Mouse (Mus musculus) liver, adult 2 months (tissue): ENCODE data around the gene Kcnt2. TPM values are rescaled to one million over a fixed set of nuclear protein-coding genes. Genes with fewer than 3 reads are reported as not detected.

Experiments
- DNase-seq: peaks from one replicate; pipeline ENCODE4 v3.0.0-alpha.2; 2011; ENCODE audit warnings: low read depth, low spot score; ENCODE audit errors: extremely low read depth
- H3K27ac ChIP-seq: fragments of 200-500 bp; replicated peaks from 2 replicates; pipeline ENCODE4 v1.5.1; 2012; ENCODE audit warnings: low read depth, mild to moderate bottlenecking, control low read depth, inconsistent platforms, low read length; ENCODE audit not compliant: insufficient read depth
- H3K27me3 ChIP-seq: fragments of 200-500 bp; 2 replicates; pipeline ENCODE4 v1.6.1; 2012; ENCODE audit warnings: mild to moderate bottlenecking, moderate library complexity, low read length, inconsistent platforms; ENCODE audit not compliant: control insufficient read depth, insufficient read depth
- H3K36me3 ChIP-seq: fragments of 200-500 bp; 2 replicates; pipeline ENCODE4 v1.6.1; 2012; ENCODE audit warnings: low read length, inconsistent platforms; ENCODE audit not compliant: control insufficient read depth, insufficient read depth
- H3K4me1 ChIP-seq: fragments of 200-500 bp; 2 replicates; pipeline ENCODE4 v1.6.1; 2011; ENCODE audit warnings: low read length; ENCODE audit not compliant: control insufficient read depth, insufficient read depth
- H3K4me3 ChIP-seq: fragments of 200-500 bp; 2 replicates; pipeline ENCODE4 v1.5.1; 2011; ENCODE audit warnings: low read depth, mild to moderate bottlenecking, control low read depth, low read length, moderate library complexity; ENCODE audit not compliant: insufficient read depth
- H3K79me2 ChIP-seq: fragments of 200-500 bp; 2 replicates; pipeline ENCODE4 v1.6.1; 2012; ENCODE audit warnings: inconsistent platforms, mild to moderate bottlenecking, low read length, moderate library complexity; ENCODE audit not compliant: control insufficient read depth, insufficient read depth
- H3K9ac ChIP-seq: fragments of 200-500 bp; 2 replicates; pipeline ENCODE4 v1.6.1; 2012; ENCODE audit warnings: low read depth, mild to moderate bottlenecking, control low read depth, inconsistent platforms, low read length
- CTCF ChIP-seq: fragments of 200-500 bp; IDR thresholded peaks from 2 replicates; pipeline ENCODE4 v1.5.1; 2011; ENCODE audit warnings: low read depth, low read length, control low read depth
- POLR2A ChIP-seq: fragments of 200-500 bp; IDR thresholded peaks from 2 replicates; pipeline ENCODE4 v1.6.1; 2011; ENCODE audit warnings: low read length, control low read depth; ENCODE audit not compliant: insufficient read depth; ENCODE audit errors: extremely low read depth
- WGBS: fragments of 180-500 bp; shearing (Covaris S2); methylation state at CpG from one replicate; pipeline ENCODE4 v1.1.7; 2018; 5-methylcytosine and 5-hydroxymethylcytosine counted together
- polyA plus RNA-seq: library from polyadenylated mRNA; depleted of rRNA; stranded (reverse); fragments of >200 nt; gene quantifications from 2 replicates; pipeline ENCODE4 v1.2.3, GENCODE M21; 2012; rRNA removed
- total RNA-seq: library from RNA; depleted of rRNA; stranded (reverse); fragments of >200 nt; gene quantifications from 2 replicates; pipeline ENCODE4 v1.2.3, GENCODE M21; 2014; rRNA removed

Kcnt2 gene
- total and polyA plus RNA-seq, 2 experiments, result 0.18 to 0.83 TPM

DNA sequence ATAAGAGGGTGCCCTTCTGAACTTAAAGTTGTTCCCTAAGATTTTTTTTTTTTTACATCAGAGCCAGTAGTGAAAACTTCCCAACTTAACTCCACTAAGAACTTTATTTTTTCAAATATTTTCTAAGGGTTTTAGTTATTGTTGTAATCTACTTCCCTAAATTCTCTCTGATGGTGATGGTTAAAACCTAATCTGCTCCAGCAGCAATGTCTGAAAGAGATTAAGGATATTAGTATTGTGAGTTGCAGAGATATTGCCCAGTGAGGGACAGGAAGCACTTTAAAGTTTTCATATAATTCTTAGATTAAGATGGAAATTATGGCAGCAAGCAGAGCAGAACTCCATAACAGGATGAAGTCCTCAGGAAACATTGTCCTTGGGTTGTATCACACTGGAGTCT, 372.2 kb downstream of the Kcnt2 start:
- H3K4me1 ChIP-seq, result no peaks in the 10 kb centered on the region
- H3K27ac ChIP-seq, result no peak overlapping the region
- TF ChIP-seq POLR2A (no peak), CTCF (no peak)
- H3K9ac ChIP-seq, result no peak overlapping the region
- no peaks in the 10 kb centered on the region for H3K36me3 ChIP-seq
- no peaks in the 10 kb centered on the region for H3K79me2 ChIP-seq
- H3K4me3 ChIP-seq, result no peak overlapping the region
- no peaks in the 10 kb centered on the region for H3K27me3 ChIP-seq
- DNase-seq, result no peak

DNA sequence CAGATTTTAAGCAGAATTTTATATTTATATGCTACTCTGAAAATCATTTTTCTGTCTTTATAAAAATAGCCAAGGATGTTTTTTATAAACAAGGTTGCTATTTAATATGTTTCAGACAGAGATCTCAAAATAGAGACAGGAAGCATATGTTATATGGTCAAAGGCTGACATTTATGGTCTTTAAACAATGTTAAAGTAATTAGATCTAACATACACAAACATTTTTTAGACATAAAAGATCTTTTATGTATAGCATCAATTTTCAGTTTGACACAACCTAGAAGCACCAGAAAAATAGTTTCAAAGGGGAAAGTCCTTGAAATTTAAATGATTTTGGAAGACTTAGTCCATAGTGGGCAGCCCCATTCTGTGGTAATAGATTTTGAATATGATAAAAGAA, 379.0 kb downstream of the Kcnt2 start:
- H3K27ac ChIP-seq, result no peak overlapping the region
- H3K36me3 ChIP-seq, result no peaks in the 10 kb centered on the region
- H3K79me2 ChIP-seq, result no peaks in the 10 kb centered on the region
- no peak for TF ChIP-seq POLR2A
- no peak for TF ChIP-seq CTCF
- H3K27me3 ChIP-seq, result no peaks in the 10 kb centered on the region
- no peak for DNase-seq
- no peaks in the 10 kb centered on the region for H3K4me1 ChIP-seq
- no peak overlapping the region for H3K4me3 ChIP-seq
- no peak overlapping the region for H3K9ac ChIP-seq

DNA sequence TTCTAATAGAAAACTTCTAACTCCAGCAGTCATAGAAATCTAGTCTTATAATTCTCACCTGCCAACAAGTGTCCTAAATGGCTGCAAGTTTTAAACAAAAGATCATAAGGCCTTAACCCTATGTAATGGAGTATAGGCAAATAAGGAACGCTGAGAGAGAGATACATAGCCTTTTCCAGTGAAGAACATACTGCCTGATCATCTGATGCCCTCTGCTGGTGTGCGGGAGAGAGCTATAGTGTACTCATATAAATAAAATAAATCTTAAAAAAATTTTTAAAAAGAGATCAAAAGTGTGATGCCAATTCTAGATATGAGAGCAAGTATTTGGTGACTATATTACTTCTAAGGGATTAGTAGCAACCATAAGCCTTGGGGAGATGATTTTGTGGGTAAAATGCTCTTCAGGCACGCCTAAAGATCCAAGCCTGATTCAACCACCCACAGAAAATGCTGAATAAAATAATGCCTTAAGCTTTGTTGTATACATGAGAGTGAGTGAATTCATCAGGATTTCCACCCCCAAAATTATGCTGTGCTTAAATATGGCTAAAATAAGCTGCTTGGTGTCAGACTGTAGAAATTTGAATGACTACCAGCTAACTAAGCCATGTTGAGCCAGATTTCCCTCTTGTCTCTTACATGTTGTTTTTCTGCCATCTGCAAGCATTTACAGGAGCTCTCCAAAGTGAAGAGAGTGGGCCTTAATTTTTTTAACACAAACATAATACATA, 413.8 kb downstream of the Kcnt2 start:
- no peak overlapping the region for H3K4me3 ChIP-seq
- H3K36me3 ChIP-seq, result no peaks in the 10 kb centered on the region
- no peaks in the 10 kb centered on the region for H3K27me3 ChIP-seq
- no peak overlapping the region for H3K27ac ChIP-seq
- H3K79me2 ChIP-seq, result no peaks in the 10 kb centered on the region
- no peak overlapping the region for H3K9ac ChIP-seq
- DNase-seq, result no peak
- WGBS, result 59% methylated on average over 3 of the region's 3 CpGs
- no peaks in the 10 kb centered on the region for H3K4me1 ChIP-seq
- TF ChIP-seq CTCF (no peak), POLR2A (no peak)

DNA sequence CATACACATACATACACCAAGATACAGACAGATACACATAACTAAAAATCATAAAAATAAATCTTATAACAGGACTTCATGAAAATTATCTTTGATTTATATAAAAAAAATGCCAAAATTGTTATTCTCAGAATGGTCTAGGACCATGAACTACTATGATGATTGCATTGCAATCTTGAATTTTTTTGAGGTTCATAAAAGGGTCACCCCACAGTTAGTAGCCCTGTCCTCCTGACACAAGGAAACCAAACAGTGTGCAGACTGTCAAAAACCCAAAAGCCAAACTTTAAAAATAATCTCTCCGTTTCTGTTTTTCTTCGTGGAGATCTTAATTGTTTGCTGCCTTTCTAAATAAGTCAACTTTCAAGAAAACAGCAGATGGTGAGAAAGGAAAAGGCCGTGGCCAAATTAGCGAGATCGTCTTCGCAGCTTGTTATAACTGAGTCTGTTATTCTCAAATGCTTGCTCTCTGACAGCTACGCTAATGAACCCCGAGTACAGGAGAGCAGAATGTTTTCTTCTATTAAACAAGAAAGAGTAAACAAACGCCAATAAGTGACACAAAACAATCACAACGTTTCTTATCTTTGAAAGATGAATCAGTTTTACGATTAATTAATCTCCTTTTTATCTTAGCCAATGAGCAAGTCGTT, 414.9 kb downstream of the Kcnt2 start:
- H3K27me3 ChIP-seq, result no peaks in the 10 kb centered on the region
- WGBS, result 49% methylated on average over 12 of the region's 12 CpGs

DNA sequence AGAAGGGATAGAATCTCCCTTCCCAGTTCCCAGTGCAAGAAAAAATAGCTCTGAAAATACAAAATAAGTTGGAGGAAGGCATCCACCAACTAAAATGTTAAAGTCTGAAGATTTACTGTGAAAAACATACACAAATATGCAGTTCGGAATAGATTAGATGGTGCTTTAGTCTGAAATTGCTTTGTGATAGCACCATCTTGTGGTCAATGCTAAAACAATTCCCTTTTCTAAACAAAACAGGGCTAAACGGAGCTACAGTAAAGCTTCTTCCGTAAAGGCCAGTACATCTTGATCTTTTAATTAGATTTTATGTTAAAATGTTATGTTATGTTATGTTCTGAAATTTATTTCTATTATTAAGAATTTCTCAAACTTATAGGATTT, 415.4 kb downstream of the Kcnt2 start:
- Histone ChIP-seq H3K36me3 (no peaks in the 10 kb centered on the region), H3K27ac (no peak overlapping the region), H3K79me2 (no peaks in the 10 kb centered on the region), H3K4me1 (no peaks in the 10 kb centered on the region), H3K9ac (no peak overlapping the region), H3K27me3 (no peaks in the 10 kb centered on the region), H3K4me3 (no peak overlapping the region)
- TF ChIP-seq POLR2A (no peak), CTCF (peak; percentile 47)
- DNase-seq, result peak; percentile 38
- 24% methylated on average over 3 of the region's 3 CpGs for WGBS

More for the DNA sequence above, 414.9 kb downstream of the Kcnt2 start:
- Histone ChIP-seq H3K4me1 (no peaks in the 10 kb centered on the region), H3K27ac (no peak overlapping the region), H3K36me3 (no peaks in the 10 kb centered on the region), H3K79me2 (no peaks in the 10 kb centered on the region), H3K9ac (no peak overlapping the region), H3K4me3 (no peak overlapping the region)
- DNase-seq, result peak; percentile 32
- TF ChIP-seq POLR2A, result no peak
- no peak for TF ChIP-seq CTCF

Other genes with a start within 250 kb of the Kcnt2 start
- 526 and 789 TPM in 2 replicates for gene Cfh, start 62.4 kb upstream of the Kcnt2 start, total RNA-seq
- gene Cfh, start 62.4 kb upstream of the Kcnt2 start, polyA plus RNA-seq, result 59.1 and 62.0 TPM in 2 replicates